Mouse (Mus musculus): ENCODE results near the gene Fbxo8. TPM values are rescaled to one million over a fixed set of nuclear protein-coding genes. Genes with fewer than 3 reads are reported as not detected.
A peak's percentile ranks its signal among the peaks of the same experiment; 100 is the strongest.

Gene Fbxo8
- total and polyA plus RNA-seq, 3 experiments: 17.0 to 28.8 TPM; not detected in 1

- no peaks in the 10 kb centered on the region for H3K27me3 ChIP-seq (ENCODE audit: control insufficient read depth in 1 of 2, insufficient read depth in 2 of 2, low read length in 2 of 2)
Observed at GRCm38 (mm10) chr8:56551361-56551852, 517 bp downstream of the Fbxo8 start.

GRCm38 (mm10) chr8:56552045-56552444 is 1.2 kb downstream of the Fbxo8 start:
- peak; percentile 57 for DNase-seq (ENCODE audit: low read depth, low spot score)
- H3K27ac ChIP-seq (ENCODE audit: control insufficient read depth, low read depth, low read length): peak overlapping the region; percentile 94

More at GRCm38 (mm10) chr8:56551361-56551852, 517 bp downstream of the Fbxo8 start:
- Histone ChIP-seq H3K79me2 (ENCODE audit: control insufficient read depth, insufficient read depth, low read length, poor library complexity) (peaks cover 21% of the 10 kb centered on the region), H3K27ac (ENCODE audit: control insufficient read depth, low read depth, low read length) (peak overlapping the region; percentile 94), H3K4me3 (ENCODE audit: control insufficient read depth in 1 of 2, insufficient read depth in 1 of 2, low read depth in 2 of 2, low read length in 2 of 2) (peak overlapping the region; percentile 86 to 90), H3K9me3 (replicated peaks; ENCODE audit: insufficient read depth, low read length) (no peaks in the 10 kb centered on the region), H3K9ac (ENCODE audit: control insufficient read depth, low read depth, low read length, poor library complexity, severe bottlenecking) (peak overlapping the region; percentile 99), H3K36me3 (ENCODE audit: control insufficient read depth in 1 of 2, insufficient read depth in 2 of 2, low read length in 2 of 2) (peaks cover 0 to 11% of the 10 kb centered on the region in 2 experiments; a peak in 2 of 4 replicates), H3K4me1 (ENCODE audit: control insufficient read depth in 1 of 2, insufficient read depth in 2 of 2, low read length in 2 of 2) (peaks cover 0 to 3% of the 10 kb centered on the region in 2 experiments; a peak in 1 of 4 replicates)
- TF ChIP-seq CHD1 (IDR thresholded peaks at IDR 0.05; ENCODE audit: low read depth, low read length) (no peak; the same call in 1 of the 2 replicates), TCF12 (IDR thresholded peaks at IDR 0.05; ENCODE audit: low read depth, low read length) (peak; percentile 29; the same call in 1 of the 2 replicates), POLR2AphosphoS5 (IDR thresholded peaks at IDR 0.05; ENCODE audit: borderline replicate concordance, low read depth, low read length) (peak; percentile 45; the same call in 1 of the 2 replicates), MAX (IDR thresholded peaks at IDR 0.05; ENCODE audit: low read length) (0 out of 2 replicates have a peak, but pooled peaks have one; percentile 46), ZNF384 (IDR thresholded peaks at IDR 0.05; ENCODE audit: low read depth, low read length) (no peak), TBP (IDR thresholded peaks at IDR 0.05; ENCODE audit: low read depth, low read length) (peak; percentile 80), MYC (IDR thresholded peaks at IDR 0.05; ENCODE audit: low read depth, low read length) (peak; percentile 9; the same call in 1 of the 2 replicates), NRF1 (IDR thresholded peaks at IDR 0.05; ENCODE audit: insufficient read depth, low read depth, low read length, poor library complexity, severe bottlenecking) (peak; percentile 14; the same call in 1 of the 2 replicates), ZMIZ1 (IDR thresholded peaks at IDR 0.05; ENCODE audit: low read depth, low read length) (0 out of 2 replicates have a peak, but pooled peaks have one; percentile 31), GATA1 (IDR thresholded peaks at IDR 0.05; ENCODE audit: low read depth, low read length) (no peak), ZC3H11A (IDR thresholded peaks at IDR 0.05; ENCODE audit: low read depth, low read length) (no peak), CHD2 (IDR thresholded peaks at IDR 0.05; ENCODE audit: low read length) (peak; percentile 69), POLR2A (IDR thresholded peaks at IDR 0.05; ENCODE audit: control insufficient read depth in 1 of 2, insufficient read depth in 1 of 2, low read depth in 1 of 2, low read length in 2 of 2, poor library complexity in 1 of 2) (peak in 1 of 2 experiments; percentile 76; a peak in 2 of 4 replicates), KAT2A (conservative IDR thresholded peaks at IDR 0.05; ENCODE audit: low read depth, low read length) (no peak), ELF1 (IDR thresholded peaks at IDR 0.05; ENCODE audit: low read depth, low read length) (no peak), ETS1 (IDR thresholded peaks at IDR 0.05; ENCODE audit: low read depth, low read length) (no peak), NELFE (IDR thresholded peaks at IDR 0.05; ENCODE audit: low read depth, low read length) (peak; percentile 14; the same call in 1 of the 2 replicates), POLR2AphosphoS2 (IDR thresholded peaks at IDR 0.05; ENCODE audit: low read length) (peak; percentile 54; the same call in 1 of the 2 replicates)
- peak; percentile 96 for DNase-seq (ENCODE audit: low read depth, low spot score)

More at GRCm38 (mm10) chr8:56552045-56552444, 1.2 kb downstream of the Fbxo8 start:
- no peaks in the 10 kb centered on the region for H3K9me3 ChIP-seq (replicated peaks; ENCODE audit: insufficient read depth, low read length)
- H3K4me3 ChIP-seq (ENCODE audit: control insufficient read depth in 1 of 2, insufficient read depth in 1 of 2, low read depth in 2 of 2, low read length in 2 of 2): peak overlapping the region; percentile 86 to 90
- no peaks in the 10 kb centered on the region for H3K27me3 ChIP-seq (ENCODE audit: control insufficient read depth in 1 of 2, insufficient read depth in 2 of 2, low read length in 2 of 2)
- peaks cover 21% of the 10 kb centered on the region for H3K79me2 ChIP-seq (ENCODE audit: control insufficient read depth, insufficient read depth, low read length, poor library complexity)
- TF ChIP-seq BHLHE40 (IDR thresholded peaks at IDR 0.05; ENCODE audit: borderline replicate concordance, low read depth, low read length): no peak
- no peak for TF ChIP-seq MAZ (IDR thresholded peaks at IDR 0.05; ENCODE audit: low read depth, low read length)
- TF ChIP-seq SIN3A (IDR thresholded peaks at IDR 0.05; ENCODE audit: low read length): 0 out of 2 replicates have a peak, but pooled peaks have one; percentile 12
- no peak for TF ChIP-seq E2F4 (IDR thresholded peaks at IDR 0.05; ENCODE audit: borderline replicate concordance, low read depth, low read length)
- TF ChIP-seq TBP (IDR thresholded peaks at IDR 0.05; ENCODE audit: low read depth, low read length): 0 out of 2 replicates have a peak, but pooled peaks have one; percentile 23
- H3K4me1 ChIP-seq (ENCODE audit: control insufficient read depth in 1 of 2, insufficient read depth in 2 of 2, low read length in 2 of 2): peaks cover 0 to 3% of the 10 kb centered on the region in 2 experiments; a peak in 1 of 4 replicates
- H3K9ac ChIP-seq (ENCODE audit: control insufficient read depth, low read depth, low read length, poor library complexity, severe bottlenecking): peak overlapping the region; percentile 99
- peaks cover 0 to 11% of the 10 kb centered on the region in 2 experiments; a peak in 2 of 4 replicates for H3K36me3 ChIP-seq (ENCODE audit: control insufficient read depth in 1 of 2, insufficient read depth in 2 of 2, low read length in 2 of 2)
